Mouse (Mus musculus) central nervous system, embryonic 18 days (tissue): ENCODE results near the gene Tnrc6c. TPM values are rescaled to one million over a fixed set of nuclear protein-coding genes. Genes with fewer than 3 reads are reported as not detected.

Source experiments
- polyA plus RNA-seq: library from polyadenylated mRNA; depleted of rRNA; stranded (reverse); fragments of >200 nt; gene quantifications from 2 replicates; pipeline ENCODE4 v1.2.3, GENCODE M21; 2012; rRNA removed

The Tnrc6c gene
- 41.2 and 48.7 TPM in 2 replicates for polyA plus RNA-seq

GRCm38 (mm10) chr11:117653491-117654351 lies at the start of gene Tnrc6c:
Gene Tnrc6c, plus strand, starts transcription at chr11:117654289.

GRCm38 (mm10) chr11:117781993-117782704 lies 128.1 kb downstream of the Tnrc6c start, which contains the start of the genes Tmc8 and Tmc6:
Gene Tmc8, plus strand, starts transcription at chr11:117782076.
Gene Tmc6, minus strand, starts transcription at chr11:117782198.

GRCm38 (mm10) chr11:117797511-117798159 lies 143.5 kb downstream of the Tnrc6c start, which contains the start of gene 6030468B19Rik:
Gene 6030468B19Rik, plus strand, starts transcription at chr11:117797660.

GRCm38 (mm10) chr11:117809407-117810311 lies 155.6 kb downstream of the Tnrc6c start, which contains the start of the genes Gm20708 and Syngr2:
Gene Gm20708, plus strand, starts transcription at chr11:117809668.
Gene Syngr2, plus strand, starts transcription at chr11:117809668.

Other genes starting within 250 kb of the Tnrc6c start
- 0.08 and 0.10 TPM in 2 replicates for gene Gm11733, start 169.9 kb upstream of the Tnrc6c start, polyA plus RNA-seq
- 0.91 and 1.8 TPM in 2 replicates for gene Tmc8, start 127.8 kb downstream of the Tnrc6c start, polyA plus RNA-seq
- gene Tmc6, start 127.9 kb downstream of the Tnrc6c start, polyA plus RNA-seq, result 3.4 and 4.6 TPM in 2 replicates
- 0.08 and 0.12 TPM in 2 replicates for gene 6030468B19Rik, start 143.4 kb downstream of the Tnrc6c start, polyA plus RNA-seq
- 0.96 and 1.4 TPM in 2 replicates for gene Gm20708, start 155.4 kb downstream of the Tnrc6c start, polyA plus RNA-seq
- gene Syngr2, start 155.4 kb downstream of the Tnrc6c start, polyA plus RNA-seq, result 8.4 and 8.8 TPM in 2 replicates
- gene Afmid, start 171.6 kb downstream of the Tnrc6c start, polyA plus RNA-seq, result 6.3 and 7.2 TPM in 2 replicates
- gene Tk1, start 171.8 kb downstream of the Tnrc6c start, polyA plus RNA-seq, result 16.3 and 19.4 TPM in 2 replicates
- 15.8 and 19.3 TPM in 2 replicates for gene Birc5, start 195.0 kb downstream of the Tnrc6c start, polyA plus RNA-seq
- gene Tmem235, start 206.5 kb downstream of the Tnrc6c start, polyA plus RNA-seq, result 0.04 TPM in 2 replicates
- gene Tha1, start 219.2 kb downstream of the Tnrc6c start, polyA plus RNA-seq, result 7.0 and 7.2 TPM in 2 replicates